ENCODE assay signal across 10 mouse cellular contexts in genomic region chr8:95302410-95302809, GRCm38 (mm10). TPM values are rescaled to one million over a fixed set of nuclear protein-coding genes. Genes with fewer than 3 reads are reported as not detected.
DNase-seq lines count a peak whose midpoint lies in the region; ATAC-seq lines count a peak whose summit lies in the region.
"Had no signal": no experiment of that assay in that cellular context is flagged by ENCODE, and none has a peak within 500 bp of the region (broad histone marks: within the 10 kb centered on the region; RNA-seq: fewer than 3 reads in every experiment).

No protein-coding gene starts in this region.

- no peak overlapping the region for H3K4me2 ChIP-seq in hindbrain, embryonic 13.5 days
- no peak overlapping the region for H3K4me2 ChIP-seq in forebrain, embryonic 11.5 days (ENCODE audit: low read depth, low read length, severe bottlenecking)
- H3K4me2 ChIP-seq: embryonic facial prominence, embryonic 12.5 days had no signal

- H3K9ac ChIP-seq in hindbrain, embryonic 13.5 days, result no peak overlapping the region
- no peak overlapping the region for H3K9ac ChIP-seq in forebrain, embryonic 11.5 days (ENCODE audit: low read length)
- H3K9ac ChIP-seq: embryonic facial prominence, embryonic 12.5 days had no signal

- H3K27ac ChIP-seq in hindbrain, embryonic 10.5 days, result no peak overlapping the region
- H3K27ac ChIP-seq in hindbrain, embryonic 13.5 days, result no peak overlapping the region
- no peak overlapping the region for H3K27ac ChIP-seq in forebrain, embryonic 11.5 days (ENCODE audit: low read depth, low read length)
- H3K27ac ChIP-seq: embryonic facial prominence, embryonic 12.5 days had no signal

- no peaks in the 10 kb centered on the region for H3K27me3 ChIP-seq in hindbrain, embryonic 10.5 days (ENCODE audit: insufficient read depth, poor library complexity, severe bottlenecking)
- H3K27me3 ChIP-seq in hindbrain, embryonic 13.5 days, result no peaks in the 10 kb centered on the region
- no peaks in the 10 kb centered on the region for H3K27me3 ChIP-seq in forebrain, embryonic 11.5 days (ENCODE audit: control insufficient read depth, insufficient read depth, low read length)
- H3K27me3 ChIP-seq: embryonic facial prominence, embryonic 12.5 days had no signal

- intact Hi-C loops in heart, postnatal 36 days (cut with DNase I), result loop anchor here (1.0 to 10.0 kb wide), 2 partner anchors 48 to 358 kb away; no protein-coding TSS in a partner anchor

- peaks cover 9% of the 10 kb centered on the region; the same call in 1 of the 2 replicates for H3K4me1 ChIP-seq in hindbrain, embryonic 10.5 days (replicated peaks)
- H3K4me1 ChIP-seq in hindbrain, embryonic 13.5 days (replicated peaks), result peaks cover 4% of the 10 kb centered on the region; the same call in 1 of the 2 replicates
- H3K4me1 ChIP-seq in forebrain, embryonic 11.5 days (replicated peaks; ENCODE audit: control insufficient read depth, insufficient read depth, low read length), result no peaks in the 10 kb centered on the region

- 18% methylated on average over 5 of the region's 5 CpGs for WGBS in hindbrain, embryonic 10.5 days
- WGBS in hindbrain, embryonic 13.5 days, result 24% methylated on average over 5 of the region's 5 CpGs
- WGBS in forebrain, embryonic 11.5 days, result 34% methylated on average over 5 of the region's 5 CpGs

- H3K9me3 ChIP-seq in hindbrain, embryonic 10.5 days, result no peaks in the 10 kb centered on the region
- no peaks in the 10 kb centered on the region for H3K9me3 ChIP-seq in hindbrain, embryonic 13.5 days
- no peaks in the 10 kb centered on the region for H3K9me3 ChIP-seq in forebrain, embryonic 11.5 days (ENCODE audit: control insufficient read depth, low read length)
- H3K9me3 ChIP-seq: embryonic facial prominence, embryonic 12.5 days had no signal

- H3K36me3 ChIP-seq in hindbrain, embryonic 10.5 days, result no peaks in the 10 kb centered on the region
- no peaks in the 10 kb centered on the region for H3K36me3 ChIP-seq in hindbrain, embryonic 13.5 days
- H3K36me3 ChIP-seq in forebrain, embryonic 11.5 days (ENCODE audit: control insufficient read depth, insufficient read depth, low read length), result no peaks in the 10 kb centered on the region
- H3K36me3 ChIP-seq: embryonic facial prominence, embryonic 12.5 days had no signal

- peak; percentile 25 for DNase-seq in hindbrain, embryonic 10.5 days (ENCODE audit: low spot score)
- DNase-seq in B cell, adult 2 months, result peak; percentile 33 to 42
- peak; percentile 28 for DNase-seq in T-cell, adult 2 months (ENCODE audit: low spot score)
- DNase-seq in heart, postnatal 36 days, result peak; percentile 33 to 59
- DNase-seq in ovary, adult 18-20 months (ENCODE audit: low spot score), result no peak
- DNase-seq in forebrain, embryonic 11.5 days (ENCODE audit: low spot score), result no peak

- ATAC-seq in hindbrain, embryonic 13.5 days (ENCODE audit: low FRiP score), result no peak
- ATAC-seq in monocyte, adult 5-6 weeks (replicated peaks; ENCODE audit: insufficient number of reproducible peaks, low FRiP score, low TSS enrichment, poor library complexity, severe bottlenecking), result peak; percentile 62; the same call in 1 of the 2 replicates
- ATAC-seq in forebrain, embryonic 11.5 days (replicated peaks; ENCODE audit: low FRiP score), result no peak

- H3K4me3 ChIP-seq in hindbrain, embryonic 10.5 days, result no peak overlapping the region
- H3K4me3 ChIP-seq in hindbrain, embryonic 13.5 days, result no peak overlapping the region
- no peak overlapping the region for H3K4me3 ChIP-seq in forebrain, embryonic 11.5 days (ENCODE audit: low read depth, low read length)
- H3K4me3 ChIP-seq: embryonic facial prominence, embryonic 12.5 days had no signal

RNA-seq across cellular contexts. Expression of gene Cngb1, which starts 4.0 kb away (rescaled TPM):
- 0.07 and 0.59 TPM in 2 replicates for polyA plus RNA-seq in hindbrain, embryonic 10.5 days (2016; fragmentation: Nextera tagmentation; extraction: Ambion mirVana)
- 0.45 and 0.48 TPM in 2 replicates for polyA plus RNA-seq in hindbrain, embryonic 13.5 days (2015; fragmentation: Nextera tagmentation; extraction: Ambion mirVana)
- under 1 TPM; 0.64 to 0.98 TPM for total RNA-seq in heart, postnatal 36 days (2021)
- total RNA-seq in monocyte, adult 5-6 weeks (2017), result 0.11 TPM in 1 of 3 replicates, not detected in the others
- polyA plus RNA-seq in forebrain, embryonic 11.5 days (2014; fragmentation: Nextera tagmentation; extraction: Ambion mirVana), result 0.17 and 0.33 TPM in 2 replicates

RNA-seq across cellular contexts. Expression of gene Tepp, which starts 8.0 kb away (rescaled TPM):
- polyA plus RNA-seq in hindbrain, embryonic 10.5 days (2016; fragmentation: Nextera tagmentation; extraction: Ambion mirVana), result not detected in 2 replicates
- 0.94 and 2.1 TPM in 2 replicates for polyA plus RNA-seq in hindbrain, embryonic 13.5 days (2015; fragmentation: Nextera tagmentation; extraction: Ambion mirVana)
- not detected for total RNA-seq in heart, postnatal 36 days (2021)
- total RNA-seq in monocyte, adult 5-6 weeks (2017), result 2.5 TPM in 1 of 3 replicates, not detected in the others
- polyA plus RNA-seq in forebrain, embryonic 11.5 days (2014; fragmentation: Nextera tagmentation; extraction: Ambion mirVana), result not detected in 2 replicates
- polyA plus RNA-seq: liver, embryonic 16.5 days had no signal

RNA-seq across cellular contexts. Expression of gene Zfp319, which starts 29.3 kb away (rescaled TPM):
- polyA plus RNA-seq in hindbrain, embryonic 10.5 days (2016; fragmentation: Nextera tagmentation; extraction: Ambion mirVana), result 12.4 and 16.6 TPM in 2 replicates
- polyA plus RNA-seq in hindbrain, embryonic 13.5 days (2015; fragmentation: Nextera tagmentation; extraction: Ambion mirVana), result 16.6 and 17.4 TPM in 2 replicates
- 1 to 10 TPM; 8.1 to 8.7 TPM for total RNA-seq in heart, postnatal 36 days (2021)
- total RNA-seq in monocyte, adult 5-6 weeks (2017), result 3.3 to 4.7 TPM (median 4.3 TPM) in 3 replicates
- polyA plus RNA-seq in forebrain, embryonic 11.5 days (2014; fragmentation: Nextera tagmentation; extraction: Ambion mirVana), result 14.6 and 15.0 TPM in 2 replicates

RNA-seq across cellular contexts. Expression of gene Usb1, which starts 29.7 kb away (rescaled TPM):
- 48.5 and 48.8 TPM in 2 replicates for polyA plus RNA-seq in hindbrain, embryonic 10.5 days (2016; fragmentation: Nextera tagmentation; extraction: Ambion mirVana)
- 35.1 and 37.8 TPM in 2 replicates for polyA plus RNA-seq in hindbrain, embryonic 13.5 days (2015; fragmentation: Nextera tagmentation; extraction: Ambion mirVana)
- 10 to 100 TPM; 13.6 to 18.9 TPM for total RNA-seq in heart, postnatal 36 days (2021)
- total RNA-seq in monocyte, adult 5-6 weeks (2017), result 19.0 to 30.5 TPM (median 26.8 TPM) in 3 replicates
- 43.1 and 46.5 TPM in 2 replicates for polyA plus RNA-seq in forebrain, embryonic 11.5 days (2014; fragmentation: Nextera tagmentation; extraction: Ambion mirVana)

RNA-seq across cellular contexts. Expression of gene Mmp15, which starts 49.7 kb away (rescaled TPM):
- 15.2 and 19.4 TPM in 2 replicates for polyA plus RNA-seq in hindbrain, embryonic 10.5 days (2016; fragmentation: Nextera tagmentation; extraction: Ambion mirVana)
- 17.4 and 18.4 TPM in 2 replicates for polyA plus RNA-seq in hindbrain, embryonic 13.5 days (2015; fragmentation: Nextera tagmentation; extraction: Ambion mirVana)
- total RNA-seq in heart, postnatal 36 days (2021), result 10 to 100 TPM; 58.7 to 67.8 TPM
- total RNA-seq in monocyte, adult 5-6 weeks (2017), result not detected in 3 replicates
- polyA plus RNA-seq in forebrain, embryonic 11.5 days (2014; fragmentation: Nextera tagmentation; extraction: Ambion mirVana), result 20.6 and 21.0 TPM in 2 replicates

Comparison
In these comparisons a context has a peak if more than half of its experiments do, and no peak if none do; other contexts are left out.
1. DNase-seq: peak in hindbrain, embryonic 10.5 days (single experiment), B cell, adult 2 months (2 of 2), T-cell, adult 2 months (single experiment) and heart, postnatal 36 days (2 of 2); none in ovary, adult 18-20 months (single experiment) and forebrain, embryonic 11.5 days (single experiment).